Mouse (Mus musculus) small intestine, adult 2 months (tissue): ENCODE measurements around the gene Tns3.

Experiments used
- CTCF ChIP-seq: fragments of 200-500 bp; IDR thresholded peaks from 2 replicates; pipeline ENCODE4 v1.5.1; 2012; ENCODE audit warnings: low read depth, mild to moderate bottlenecking, control low read depth, inconsistent platforms, low read length, moderate library complexity, mixed read lengths; ENCODE audit not compliant: insufficient replicate concordance, insufficient read length; ENCODE audit errors: extremely low read depth
- POLR2A ChIP-seq: fragments of 200-500 bp; IDR thresholded peaks from 2 replicates; pipeline ENCODE4 v1.6.1; 2012; ENCODE audit warnings: low read depth, mild to moderate bottlenecking, control low read depth, inconsistent platforms, low read length, moderate library complexity

DNA sequence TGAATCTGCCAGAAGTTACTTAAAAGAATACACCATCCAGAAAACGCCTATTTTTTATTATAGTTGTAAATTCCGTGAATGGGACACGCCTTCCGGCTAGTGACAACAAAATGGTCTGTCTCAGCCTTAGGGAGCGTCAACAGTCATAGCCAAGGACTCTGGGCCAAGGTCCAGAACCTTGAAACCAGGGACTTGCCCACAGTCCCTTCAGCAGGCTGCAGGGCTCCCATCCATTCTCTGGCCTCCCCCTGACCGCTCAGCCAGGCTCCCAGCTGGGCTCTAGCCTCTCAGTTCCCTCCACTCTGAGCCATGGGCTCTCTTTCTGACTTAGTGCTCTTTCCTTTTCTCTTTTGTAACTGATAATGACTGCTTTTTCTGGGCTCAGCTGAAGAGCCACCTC is 37.6 kb downstream of the Tns3 start:
- TF ChIP-seq CTCF, result no peak
- TF ChIP-seq POLR2A, result no peak
